Mouse (Mus musculus) liver, embryonic 12.5 days (tissue): ENCODE data around the gene Ltbr. TPM values are rescaled to one million over a fixed set of nuclear protein-coding genes. Genes with fewer than 3 reads are reported as not detected.

Source experiments
- ATAC-seq: fragments of 200-750 bp; cut with Nextera tagmentation; 2 replicates; pipeline ENCODE4 v1.8.0; 2017; ENCODE audit warnings: moderate number of reproducible peaks, mild to moderate bottlenecking, moderate library complexity
- H3K27ac ChIP-seq: fragments of 300-500 bp; sonication (generic); 2 replicates; pipeline ENCODE4 v1.5.1; 2016; ENCODE audit warnings: mild to moderate bottlenecking
- H3K27me3 ChIP-seq: fragments of 300-500 bp; sonication (generic); replicated peaks from 2 replicates; pipeline ENCODE4 v1.6.1; 2016; ENCODE audit warnings: mild to moderate bottlenecking, moderate library complexity
- H3K36me3 ChIP-seq: fragments of 300-500 bp; sonication (generic); 2 replicates; pipeline ENCODE4 v1.6.1; 2016; ENCODE audit warnings: mild to moderate bottlenecking, moderate library complexity
- H3K4me1 ChIP-seq: fragments of 300-500 bp; sonication (generic); 2 replicates; pipeline ENCODE4 v1.6.1; 2016
- H3K4me2 ChIP-seq: fragments of 300-500 bp; sonication (generic); 2 replicates; pipeline ENCODE4 v1.6.1; 2016; ENCODE audit warnings: mild to moderate bottlenecking, moderate library complexity
- H3K4me3 ChIP-seq: fragments of 300-500 bp; sonication (generic); 2 replicates; pipeline ENCODE4 v1.5.1; 2016; ENCODE audit warnings: mild to moderate bottlenecking, moderate library complexity
- H3K9ac ChIP-seq: fragments of 300-500 bp; sonication (generic); 2 replicates; pipeline ENCODE4 v1.6.1; 2016; ENCODE audit warnings: mild to moderate bottlenecking, moderate library complexity
- H3K9me3 ChIP-seq: fragments of 300-500 bp; sonication (generic); replicated peaks from 2 replicates; pipeline ENCODE4 v1.6.1; 2016; ENCODE audit warnings: mild to moderate bottlenecking, moderate library complexity
- WGBS: fragments of 180-500 bp; shearing (Covaris S2); methylation state at CpG from one replicate; pipeline ENCODE4 v1.1.7; 2016; ENCODE audit not compliant: insufficient replicate concordance; 5-methylcytosine and 5-hydroxymethylcytosine counted together
- polyA plus RNA-seq: library from polyadenylated mRNA; unstranded; fragments of >200 nt; fragmentation: Nextera tagmentation; extraction: Ambion mirVana; gene quantifications from 2 replicates; pipeline ENCODE4 v1.2.1, GENCODE M21; 2016

The Ltbr gene
- polyA plus RNA-seq, 1 experiment from 2014 or later: 22.9 TPM

- Histone ChIP-seq H3K36me3 (peaks cover 9% of the 10 kb centered on the region), H3K4me3 (no peak overlapping the region), H3K27me3 (0 out of 2 replicates have a peak, but pooled peaks cover 6% of the 10 kb centered on the region), H3K9me3 (no peaks in the 10 kb centered on the region), H3K27ac (no peak overlapping the region), H3K4me2 (0 out of 2 replicates have a peak overlapping the region, but pooled peaks have one; percentile 3), H3K9ac (no peak overlapping the region), H3K4me1 (peaks cover 80% of the 10 kb centered on the region)
- ATAC-seq: no peak
- WGBS: 34% methylated on average over 4 of the region's 4 CpGs
Observed at GRCm38 (mm10) chr6:125352811-125353210, 39.1 kb upstream of the Ltbr start.

DNA sequence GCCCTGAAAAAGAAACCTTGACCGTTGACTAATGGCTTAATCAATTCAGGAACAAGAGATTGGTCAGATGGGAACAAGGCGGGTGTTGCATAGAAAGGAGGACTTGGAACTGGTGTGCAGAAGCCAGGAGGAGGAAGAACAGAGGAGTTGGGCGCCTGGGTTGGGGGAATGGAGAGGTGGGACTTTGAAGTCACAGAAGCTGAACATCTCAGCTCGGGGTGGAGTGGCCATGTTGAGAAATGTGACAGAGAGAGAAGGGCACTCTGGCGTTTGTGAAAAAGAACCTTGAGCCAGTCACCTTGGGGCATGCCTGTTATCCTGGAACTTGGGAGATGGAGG, 38.3 kb upstream of the Ltbr start:
- WGBS: 38% methylated on average over 5 of the region's 5 CpGs
- peaks cover under 1% of the 10 kb centered on the region for H3K36me3 ChIP-seq
- peaks cover 80% of the 10 kb centered on the region for H3K4me1 ChIP-seq
- ATAC-seq: no peak
- no peak overlapping the region for H3K4me3 ChIP-seq
- H3K27me3 ChIP-seq: 0 out of 2 replicates have a peak, but pooled peaks cover 6% of the 10 kb centered on the region
- H3K9me3 ChIP-seq: no peaks in the 10 kb centered on the region
- H3K27ac ChIP-seq: no peak overlapping the region
- peak overlapping the region; percentile 79 for H3K4me2 ChIP-seq
- H3K9ac ChIP-seq: no peak overlapping the region

DNA sequence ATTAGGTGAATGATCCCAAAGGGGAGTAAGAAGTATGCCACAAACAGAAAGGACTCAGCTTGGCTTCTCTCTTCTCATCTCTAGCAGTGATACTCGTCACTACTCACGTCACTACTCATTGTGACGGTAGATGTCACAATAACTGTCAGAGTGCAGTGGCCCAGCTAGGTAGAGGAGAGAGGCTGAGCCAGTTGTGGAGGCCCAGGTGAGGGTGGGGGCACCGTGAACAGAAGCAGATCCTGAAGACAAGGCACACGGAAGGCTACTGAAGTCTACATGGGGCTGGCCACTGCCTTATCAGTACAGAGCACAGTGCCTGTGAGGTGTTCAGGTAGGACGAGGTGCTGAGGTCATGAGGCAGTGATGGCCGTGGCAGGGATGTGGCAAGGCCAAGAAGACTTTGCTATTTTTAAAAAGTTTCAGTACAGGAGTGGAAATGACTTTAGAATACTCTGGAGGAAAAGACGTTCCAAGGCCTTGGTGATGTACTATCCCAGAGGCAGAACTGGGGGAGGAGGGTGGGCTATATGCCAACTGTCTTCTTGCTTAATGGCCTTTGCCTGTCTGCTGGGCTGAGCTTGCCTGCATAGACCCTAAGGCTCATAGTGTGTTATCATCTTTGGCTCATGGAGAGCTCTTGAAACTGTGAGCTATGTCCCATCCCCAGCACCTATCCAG, 37.8 kb upstream of the Ltbr start:
- no peaks in the 10 kb centered on the region for H3K36me3 ChIP-seq
- WGBS: 31% methylated on average over 8 of the region's 8 CpGs
- H3K4me2 ChIP-seq: peak overlapping the region; percentile 79
- 0 out of 2 replicates have a peak, but pooled peaks cover 6% of the 10 kb centered on the region for H3K27me3 ChIP-seq
- H3K9ac ChIP-seq: no peak overlapping the region
- no peaks in the 10 kb centered on the region for H3K9me3 ChIP-seq
- no peak overlapping the region for H3K27ac ChIP-seq
- peaks cover 78% of the 10 kb centered on the region for H3K4me1 ChIP-seq
- ATAC-seq: no peak
- H3K4me3 ChIP-seq: 0 out of 2 replicates have a peak overlapping the region, but pooled peaks have one; percentile 64

DNA sequence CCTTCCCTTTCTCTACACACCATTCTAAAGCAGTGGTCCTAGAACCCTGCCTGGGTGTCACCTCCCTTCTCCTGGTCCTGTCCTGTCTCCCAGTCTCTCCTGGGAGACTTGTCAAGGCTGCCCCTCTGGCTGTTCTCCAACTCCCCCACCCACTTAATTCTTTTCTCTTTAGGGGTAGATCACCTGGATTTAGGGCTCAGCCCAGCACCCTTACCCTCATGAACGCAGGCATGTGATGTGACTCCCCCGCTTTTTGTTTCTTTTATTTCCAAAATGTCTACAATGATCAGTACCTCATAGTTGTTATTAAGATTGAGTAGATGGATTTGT, 37.3 kb upstream of the Ltbr start:
- peak overlapping the region; percentile 64 for H3K4me3 ChIP-seq
- H3K4me1 ChIP-seq: peaks cover 74% of the 10 kb centered on the region
- no peaks in the 10 kb centered on the region for H3K9me3 ChIP-seq
- 0 out of 2 replicates have a peak, but pooled peaks cover 6% of the 10 kb centered on the region for H3K27me3 ChIP-seq
- peak overlapping the region; percentile 79 for H3K4me2 ChIP-seq
- ATAC-seq: no peak
- H3K27ac ChIP-seq: peak overlapping the region; percentile 70; the same call in 1 of the 2 replicates
- H3K36me3 ChIP-seq: no peaks in the 10 kb centered on the region
- 76% methylated on average over 2 of the region's 2 CpGs for WGBS
- H3K9ac ChIP-seq: peak overlapping the region; percentile 67

GRCm38 (mm10) chr6:125350231-125350994, 36.7 kb upstream of the Ltbr start:
- Histone ChIP-seq H3K9ac (peak overlapping the region; percentile 67), H3K36me3 (no peaks in the 10 kb centered on the region), H3K4me2 (peak overlapping the region; percentile 79), H3K9me3 (no peaks in the 10 kb centered on the region), H3K4me1 (peaks cover 73% of the 10 kb centered on the region), H3K27me3 (0 out of 2 replicates have a peak, but pooled peaks cover 6% of the 10 kb centered on the region), H3K27ac (peak overlapping the region; percentile 70), H3K4me3 (peak overlapping the region; percentile 64)
- 4% methylated on average over 20 of the region's 20 CpGs for whole genome bisulfite sequencing
- no peak for ATAC-seq

DNA sequence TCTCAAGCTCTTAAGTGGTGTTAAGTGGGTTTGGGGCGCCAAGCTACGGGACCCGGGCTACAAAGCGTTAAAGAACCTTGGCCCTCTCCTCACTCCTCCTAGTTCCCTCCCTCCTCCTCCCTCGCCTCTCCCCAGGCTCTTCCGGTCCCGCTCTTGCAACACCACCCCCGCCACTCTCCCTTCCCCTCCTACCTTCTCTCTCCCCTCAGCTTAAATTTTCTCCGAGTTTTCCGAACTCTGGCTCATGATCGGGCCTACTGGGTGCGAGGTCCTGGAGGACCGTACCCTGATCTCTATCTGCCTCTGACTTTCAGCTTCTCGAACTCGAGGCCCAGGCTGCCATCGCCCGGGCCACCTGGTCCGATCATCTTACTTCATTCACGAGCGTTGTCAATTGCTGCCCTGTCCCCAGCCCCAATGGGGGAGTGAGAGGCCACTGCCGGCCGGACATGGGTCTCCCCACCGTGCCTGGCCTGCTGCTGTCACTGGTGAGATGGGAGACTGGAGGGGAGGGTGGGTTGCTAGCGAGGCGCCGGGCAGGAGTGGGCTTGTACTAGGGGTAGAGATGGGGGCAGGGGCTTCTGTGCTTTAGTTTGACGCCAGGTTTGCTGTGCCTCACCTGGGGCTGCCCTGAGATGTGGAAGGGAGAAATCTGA, 36.0 kb upstream of the Ltbr start:
- Histone ChIP-seq H3K27ac (peak overlapping the region; percentile 70), H3K36me3 (no peaks in the 10 kb centered on the region)
- peak; percentile 70 for ATAC-seq

DNA sequence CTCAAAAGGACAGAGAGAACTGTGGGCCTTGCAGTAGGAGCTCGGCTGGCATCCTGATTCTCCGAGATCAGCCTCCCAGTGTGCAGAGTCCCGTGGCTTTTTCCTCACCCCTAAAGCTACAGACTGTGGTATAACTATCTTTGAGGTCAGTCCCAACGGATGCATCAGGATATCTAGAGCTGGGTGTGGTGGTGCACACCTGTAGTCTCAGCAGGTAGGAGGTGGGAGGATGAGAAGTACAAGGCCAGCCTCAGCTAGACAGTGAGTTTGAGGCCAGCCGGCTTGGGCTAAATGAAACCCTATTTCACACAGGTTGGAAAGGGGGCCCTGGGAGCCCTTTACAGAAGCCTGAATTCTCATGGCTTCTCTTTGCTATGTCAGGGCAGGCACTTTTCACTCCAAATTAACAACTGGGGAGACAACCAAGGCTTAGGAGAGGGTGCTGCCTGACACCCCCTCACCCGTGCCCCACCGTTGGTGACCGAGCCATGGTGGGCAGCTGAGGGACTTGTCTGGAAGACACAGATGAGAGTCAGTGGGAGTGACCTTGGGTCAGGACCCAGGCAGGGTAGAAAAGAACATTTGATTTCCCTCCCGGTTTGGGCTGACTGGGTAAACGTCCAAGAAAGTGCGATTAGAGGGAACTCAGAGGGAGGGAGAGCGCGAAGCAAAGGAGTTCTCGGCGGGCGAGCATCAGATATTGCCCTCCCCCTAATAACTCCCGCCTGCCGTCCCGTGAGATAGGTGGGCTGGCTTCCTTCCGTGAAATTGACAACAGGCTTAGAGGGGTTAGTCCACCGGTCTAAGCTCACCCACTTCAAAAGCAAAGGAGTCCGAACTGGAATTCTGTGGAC, 35.3 kb upstream of the Ltbr start, which contains the start of gene Tnfrsf1a:
TSS of gene Tnfrsf1a (plus strand) at position 642 of the 854 bp plus-strand sequence.
- 7% methylated on average over 22 of the region's 22 CpGs for WGBS
- Histone ChIP-seq H3K9ac (peak within 1 kb of the TSS; percentile 67), H3K4me3 (peak within 1 kb of the TSS; percentile 64), H3K9me3 (no peaks in the 10 kb centered on the region), H3K4me1 (peaks cover 60% of the 10 kb centered on the region), H3K36me3 (no peaks in the 10 kb centered on the region), H3K4me2 (peak within 1 kb of the TSS; percentile 79), H3K27ac (peak within 1 kb of the TSS; percentile 70), H3K27me3 (0 out of 2 replicates have a peak, but pooled peaks cover 6% of the 10 kb centered on the region)
- peak; percentile 18; the same call in 1 of the 2 replicates for ATAC-seq

More for the DNA sequence above, 36.0 kb upstream of the Ltbr start:
- WGBS: under 1% methylated on average over 27 of the region's 27 CpGs
- Histone ChIP-seq H3K9me3 (no peaks in the 10 kb centered on the region), H3K4me3 (peak overlapping the region; percentile 64), H3K9ac (peak overlapping the region; percentile 67), H3K27me3 (0 out of 2 replicates have a peak, but pooled peaks cover 6% of the 10 kb centered on the region), H3K4me1 (peaks cover 66% of the 10 kb centered on the region), H3K4me2 (peak overlapping the region; percentile 79)

DNA sequence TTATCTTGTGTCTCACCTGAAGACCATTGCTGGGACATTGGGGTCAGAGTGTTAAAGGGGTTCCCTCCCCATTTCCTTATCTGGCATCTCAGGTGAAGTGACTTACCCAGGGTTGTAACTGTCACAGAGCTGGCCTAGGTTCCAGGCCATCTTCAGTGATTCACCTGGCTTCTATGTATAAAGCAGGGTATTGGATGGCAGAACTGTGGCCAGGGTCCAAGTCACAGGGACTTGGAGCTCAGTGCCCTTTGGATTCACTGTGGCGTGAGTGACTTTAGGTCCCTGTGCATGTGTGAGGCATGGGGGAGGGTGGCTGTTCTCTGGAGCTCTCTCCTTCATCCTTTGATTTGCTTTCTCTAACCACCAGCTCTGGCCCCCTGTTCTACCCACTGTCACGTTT, 32.3 kb upstream of the Ltbr start:
- peaks cover 42% of the 10 kb centered on the region for H3K4me1 ChIP-seq
- WGBS: 34% methylated on average over 2 of the region's 2 CpGs
- H3K9me3 ChIP-seq: no peaks in the 10 kb centered on the region
- no peak for ATAC-seq
- no peak overlapping the region for H3K27ac ChIP-seq
- H3K4me3 ChIP-seq: no peak overlapping the region
- H3K27me3 ChIP-seq: 0 out of 2 replicates have a peak, but pooled peaks cover 9% of the 10 kb centered on the region
- no peak overlapping the region for H3K4me2 ChIP-seq
- no peaks in the 10 kb centered on the region for H3K36me3 ChIP-seq
- no peak overlapping the region for H3K9ac ChIP-seq

DNA sequence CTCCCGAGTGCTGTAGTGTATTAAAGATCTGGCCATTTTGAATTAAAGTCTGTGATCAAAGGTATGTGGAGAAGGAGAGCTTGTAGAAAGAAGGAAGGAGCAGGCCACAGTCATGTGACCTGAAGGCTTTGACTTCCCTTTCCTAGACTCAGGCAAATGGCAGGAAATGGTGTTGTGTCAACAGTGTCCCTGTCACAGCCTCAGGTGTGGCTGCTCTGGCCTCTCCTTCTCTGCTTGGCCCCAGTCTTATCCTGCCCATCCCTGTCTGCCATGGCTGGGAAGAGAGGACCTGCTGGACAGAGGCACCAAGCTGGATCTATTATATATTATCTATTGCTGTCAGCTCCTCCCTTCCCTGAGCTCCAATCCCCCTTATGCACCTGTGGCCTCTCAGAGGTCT, 31.9 kb upstream of the Ltbr start:
- Histone ChIP-seq H3K27me3 (0 out of 2 replicates have a peak, but pooled peaks cover 9% of the 10 kb centered on the region), H3K4me3 (no peak overlapping the region), H3K9me3 (no peaks in the 10 kb centered on the region), H3K36me3 (no peaks in the 10 kb centered on the region), H3K9ac (no peak overlapping the region), H3K4me1 (peaks cover 40% of the 10 kb centered on the region), H3K4me2 (no peak overlapping the region), H3K27ac (no peak overlapping the region)
- no peak for ATAC-seq
- WGBS: 35% methylated on average over 1 of the region's 1 CpGs

- Histone ChIP-seq H3K36me3 (no peaks in the 10 kb centered on the region), H3K9ac (no peak overlapping the region), H3K27ac (no peak overlapping the region), H3K4me2 (no peak overlapping the region), H3K4me1 (peaks cover 41% of the 10 kb centered on the region), H3K9me3 (no peaks in the 10 kb centered on the region), H3K27me3 (0 out of 2 replicates have a peak, but pooled peaks cover 8% of the 10 kb centered on the region), H3K4me3 (no peak overlapping the region)
- WGBS: 41% methylated on average over 4 of the region's 4 CpGs
- no peak for ATAC-seq
Observed at GRCm38 (mm10) chr6:125344866-125345265, 31.2 kb upstream of the Ltbr start.

GRCm38 (mm10) chr6:125344084-125344483, 30.4 kb upstream of the Ltbr start:
- ATAC-seq: no peak
- H3K27ac ChIP-seq: no peak overlapping the region
- H3K9ac ChIP-seq: no peak overlapping the region

More at GRCm38 (mm10) chr6:125344084-125344483, 30.4 kb upstream of the Ltbr start:
- H3K36me3 ChIP-seq: no peaks in the 10 kb centered on the region
- no peak overlapping the region for H3K4me3 ChIP-seq
- no peaks in the 10 kb centered on the region for H3K9me3 ChIP-seq
- 43% methylated on average over 8 of the region's 8 CpGs for WGBS
- peaks cover 39% of the 10 kb centered on the region for H3K4me1 ChIP-seq
- 0 out of 2 replicates have a peak, but pooled peaks cover 5% of the 10 kb centered on the region for H3K27me3 ChIP-seq
- H3K4me2 ChIP-seq: no peak overlapping the region
